Mouse (Mus musculus) kidney, embryonic 15.5 days (tissue): Measurements from ENCODE around the gene Tbc1d17. TPM values are rescaled to one million over a fixed set of nuclear protein-coding genes. Genes with fewer than 3 reads are reported as not detected.

Source experiments
- ATAC-seq: fragments of 200-750 bp; cut with Nextera tagmentation; replicated peaks from 2 replicates; pipeline ENCODE4 v1.8.0; 2017; ENCODE audit warnings: moderate TSS enrichment; ENCODE audit not compliant: low FRiP score
- H3K27ac ChIP-seq: fragments of 300-500 bp; sonication (generic); 2 replicates; pipeline ENCODE4 v1.5.1; 2015; ENCODE audit warnings: mild to moderate bottlenecking, inconsistent platforms
- H3K27me3 ChIP-seq: fragments of 300-500 bp; sonication (generic); 2 replicates; pipeline ENCODE4 v1.6.1; 2015; ENCODE audit warnings: inconsistent platforms
- H3K36me3 ChIP-seq: fragments of 300-500 bp; sonication (generic); 2 replicates; pipeline ENCODE4 v1.6.1; 2015; ENCODE audit warnings: inconsistent platforms
- H3K4me1 ChIP-seq: fragments of 300-500 bp; sonication (generic); 2 replicates; pipeline ENCODE4 v1.6.1; 2015; ENCODE audit warnings: inconsistent platforms
- H3K4me2 ChIP-seq: fragments of 300-500 bp; sonication (generic); 2 replicates; pipeline ENCODE4 v1.6.1; 2015; ENCODE audit warnings: moderate library complexity, mild to moderate bottlenecking, inconsistent platforms
- H3K4me3 ChIP-seq: fragments of 300-500 bp; sonication (generic); replicated peaks from 2 replicates; pipeline ENCODE4 v1.5.1; 2015; ENCODE audit warnings: mild to moderate bottlenecking, inconsistent platforms
- H3K9ac ChIP-seq: fragments of 300-500 bp; sonication (generic); 2 replicates; pipeline ENCODE4 v1.6.1; 2015; ENCODE audit warnings: mild to moderate bottlenecking, inconsistent platforms
- H3K9me3 ChIP-seq: fragments of 300-500 bp; sonication (generic); replicated peaks from 2 replicates; pipeline ENCODE4 v1.6.1; 2016; ENCODE audit warnings: inconsistent platforms
- WGBS: fragments of 180-500 bp; shearing (Covaris S2); methylation state at CpG from one replicate; pipeline ENCODE4 v1.1.7; 2015; ENCODE audit warnings: mixed read lengths; 5-methylcytosine and 5-hydroxymethylcytosine counted together
- polyA plus RNA-seq: library from polyadenylated mRNA; unstranded; fragments of >200 nt; fragmentation: Nextera tagmentation; extraction: Ambion mirVana; gene quantifications from 2 replicates; pipeline ENCODE4 v1.2.1, GENCODE M21; 2015

The Tbc1d17 gene
- polyA plus RNA-seq, 1 experiment from 2014 or later: 81.0 TPM

GRCm38 (mm10) chr7:44857905-44858304 lies 9.0 kb upstream of the Tbc1d17 start:
- H3K9ac ChIP-seq: peak overlapping the region; percentile 70
- 25% methylated on average over 8 of the region's 8 CpGs for WGBS
- no peaks in the 10 kb centered on the region for H3K9me3 ChIP-seq
- peaks cover 65% of the 10 kb centered on the region for H3K4me1 ChIP-seq
- no peaks in the 10 kb centered on the region for H3K27me3 ChIP-seq
- peaks cover 36% of the 10 kb centered on the region for H3K36me3 ChIP-seq
- H3K27ac ChIP-seq: peak overlapping the region; percentile 92
- ATAC-seq: no peak
- peak overlapping the region; percentile 65 for H3K4me3 ChIP-seq
- H3K4me2 ChIP-seq: peak overlapping the region; percentile 81

GRCm38 (mm10) chr7:44857042-44857552 lies 8.2 kb upstream of the Tbc1d17 start, which contains the start of gene Pnkp:
TSS of gene Pnkp (plus strand) at chr7:44857139.
- peak; percentile 7; the same call in 1 of the 2 replicates for ATAC-seq
- peak within 1 kb of the TSS; percentile 81 for H3K4me2 ChIP-seq
- H3K27me3 ChIP-seq: no peaks in the 10 kb centered on the region
- H3K4me3 ChIP-seq: peak within 1 kb of the TSS; percentile 65
- peaks cover 72% of the 10 kb centered on the region for H3K4me1 ChIP-seq
- H3K9ac ChIP-seq: peak within 1 kb of the TSS; percentile 70
- no peaks in the 10 kb centered on the region for H3K9me3 ChIP-seq
- under 1% methylated on average over 32 of the region's 32 CpGs for WGBS
- H3K27ac ChIP-seq: peak within 1 kb of the TSS; percentile 92
- peaks cover 35% of the 10 kb centered on the region for H3K36me3 ChIP-seq

GRCm38 (mm10) chr7:44856265-44856916 lies 7.5 kb upstream of the Tbc1d17 start:
- Histone ChIP-seq H3K27ac (peak overlapping the region; percentile 92), H3K27me3 (no peaks in the 10 kb centered on the region), H3K9ac (peak overlapping the region; percentile 70), H3K4me1 (peaks cover 73% of the 10 kb centered on the region), H3K9me3 (no peaks in the 10 kb centered on the region), H3K4me3 (peak overlapping the region; percentile 65), H3K36me3 (peaks cover 32% of the 10 kb centered on the region), H3K4me2 (peak overlapping the region; percentile 81)
- 64% methylated on average over 9 of the region's 9 CpGs for WGBS
- ATAC-seq: no peak

GRCm38 (mm10) chr7:44855036-44855435 lies 6.2 kb upstream of the Tbc1d17 start:
- H3K9ac ChIP-seq: peak overlapping the region; percentile 63
- H3K4me3 ChIP-seq: peak overlapping the region; percentile 58
- H3K9me3 ChIP-seq: no peaks in the 10 kb centered on the region
- no peak for ATAC-seq
- H3K27me3 ChIP-seq: no peaks in the 10 kb centered on the region
- H3K4me1 ChIP-seq: peaks cover 73% of the 10 kb centered on the region
- peaks cover 32% of the 10 kb centered on the region for H3K36me3 ChIP-seq
- H3K4me2 ChIP-seq: peak overlapping the region; percentile 96
- WGBS: 27% methylated on average over 10 of the region's 10 CpGs
- peak overlapping the region; percentile 99 for H3K27ac ChIP-seq

- Histone ChIP-seq H3K4me2 (peak overlapping the region; percentile 96), H3K36me3 (peaks cover 26% of the 10 kb centered on the region), H3K4me1 (peaks cover 73% of the 10 kb centered on the region), H3K9me3 (no peaks in the 10 kb centered on the region), H3K27ac (peak overlapping the region; percentile 99), H3K9ac (peak overlapping the region; percentile 63), H3K27me3 (no peaks in the 10 kb centered on the region), H3K4me3 (peak overlapping the region; percentile 58)
- 2% methylated on average over 45 of the region's 45 CpGs for WGBS
- peak; percentile 57 for ATAC-seq
Measured at GRCm38 (mm10) chr7:44854356-44855031, 5.6 kb upstream of the Tbc1d17 start.

GRCm38 (mm10) chr7:44853596-44854355 lies 4.9 kb upstream of the Tbc1d17 start:
- Histone ChIP-seq H3K4me3 (peak overlapping the region; percentile 58), H3K27ac (peak overlapping the region; percentile 99), H3K4me2 (peak overlapping the region; percentile 96), H3K27me3 (no peaks in the 10 kb centered on the region), H3K36me3 (peaks cover 21% of the 10 kb centered on the region), H3K4me1 (peaks cover 73% of the 10 kb centered on the region), H3K9me3 (no peaks in the 10 kb centered on the region), H3K9ac (peak overlapping the region; percentile 63)
- 23% methylated on average over 26 of the region's 26 CpGs for WGBS
- no peak; the same call in 1 of the 2 replicates for ATAC-seq

- ATAC-seq: no peak
- H3K9ac ChIP-seq: peak overlapping the region; percentile 63; the same call in 1 of the 2 replicates
- H3K4me1 ChIP-seq: peaks cover 68% of the 10 kb centered on the region
- H3K36me3 ChIP-seq: peaks cover 19% of the 10 kb centered on the region
- H3K4me2 ChIP-seq: no peak overlapping the region
- H3K27me3 ChIP-seq: no peaks in the 10 kb centered on the region
- no peaks in the 10 kb centered on the region for H3K9me3 ChIP-seq
- H3K27ac ChIP-seq: no peak overlapping the region
- WGBS: 93% methylated on average over 2 of the region's 2 CpGs
- H3K4me3 ChIP-seq: peak overlapping the region; percentile 58
Measured at GRCm38 (mm10) chr7:44853065-44853464, 4.2 kb upstream of the Tbc1d17 start.

GRCm38 (mm10) chr7:44852259-44853027 lies 3.6 kb upstream of the Tbc1d17 start:
- no peak for ATAC-seq
- no peak overlapping the region for H3K27ac ChIP-seq
- H3K9ac ChIP-seq: no peak overlapping the region
- 0 out of 2 replicates have a peak overlapping the region, but pooled peaks have one; percentile 13 for H3K4me2 ChIP-seq
- no peaks in the 10 kb centered on the region for H3K9me3 ChIP-seq
- peaks cover 19% of the 10 kb centered on the region for H3K36me3 ChIP-seq
- no peak overlapping the region for H3K4me3 ChIP-seq
- H3K4me1 ChIP-seq: peaks cover 68% of the 10 kb centered on the region
- H3K27me3 ChIP-seq: no peaks in the 10 kb centered on the region
- 86% methylated on average over 36 of the region's 36 CpGs for WGBS

- 0 out of 2 replicates have a peak overlapping the region, but pooled peaks have one; percentile 78 for H3K4me2 ChIP-seq
- WGBS: 91% methylated on average over 12 of the region's 12 CpGs
- 0 out of 2 replicates have a peak overlapping the region, but pooled peaks have one; percentile 79 for H3K4me3 ChIP-seq
- H3K9me3 ChIP-seq: no peaks in the 10 kb centered on the region
- H3K9ac ChIP-seq: peak overlapping the region; percentile 77
- H3K4me1 ChIP-seq: peaks cover 71% of the 10 kb centered on the region
- H3K27ac ChIP-seq: no peak overlapping the region; the same call in 1 of the 2 replicates
- H3K27me3 ChIP-seq: no peaks in the 10 kb centered on the region
- no peak for ATAC-seq
- peaks cover 22% of the 10 kb centered on the region for H3K36me3 ChIP-seq
Measured at GRCm38 (mm10) chr7:44851625-44852234, 2.9 kb upstream of the Tbc1d17 start.

- Histone ChIP-seq H3K9ac (peak overlapping the region; percentile 77), H3K4me1 (peaks cover 65% of the 10 kb centered on the region), H3K36me3 (peaks cover 29% of the 10 kb centered on the region), H3K9me3 (no peaks in the 10 kb centered on the region), H3K4me2 (peak overlapping the region; percentile 78), H3K27ac (peak overlapping the region; percentile 98), H3K27me3 (no peaks in the 10 kb centered on the region), H3K4me3 (peak overlapping the region; percentile 79)
- no peak for ATAC-seq
- WGBS: 75% methylated on average over 8 of the region's 8 CpGs
Measured at GRCm38 (mm10) chr7:44850789-44851624, 2.1 kb upstream of the Tbc1d17 start.
